Mouse (Mus musculus) left cerebral cortex, adult 2 months (tissue): ENCODE measurements around the gene Clcnkb. TPM values are rescaled to one million over a fixed set of nuclear protein-coding genes. Genes with fewer than 3 reads are reported as not detected.

Source experiments
- DNase-seq, 2 experiments: peaks; one replicate each; pipeline ENCODE4 v3.0.0; 2021 to 2022; ENCODE audit warnings: low spot score in 2 of 2, mixed read lengths in 1 of 2; ENCODE audit errors: extremely low spot score in 1 of 2
- H3K27ac ChIP-seq: fragments of 200-600 bp; 2 replicates; pipeline ENCODE4 v1.8.1; 2022
- H3K4me3 ChIP-seq: fragments of 200-600 bp; 2 replicates; pipeline ENCODE4 v1.8.1; 2022
- CTCF ChIP-seq: fragments of 200-600 bp; IDR thresholded peaks from 2 replicates; pipeline ENCODE4 v1.8.1; 2022; ENCODE audit warnings: antibody characterized with exemption, mild to moderate bottlenecking, moderate library complexity
- intact Hi-C: fragments of 180-260 bp; cut with DNase I; formaldehyde crosslinking; loops from one replicate; pipeline ENCODE4 v1.15.1; 2025
- total RNA-seq, 2 experiments: library from RNA; stranded (reverse); gene quantifications; 2 replicates each; pipeline ENCODE4 v1.2.3; 2021

Clcnkb gene
- total RNA-seq, 2 experiments from 2014 or later: not detected

- Histone ChIP-seq H3K27ac (no peak overlapping the region), H3K4me3 (no peak overlapping the region)
- peak; percentile 90 for TF ChIP-seq CTCF
- peak; percentile 67 to 75 for DNase-seq
- intact Hi-C loops: loop anchor here (1.0 to 2.0 kb wide), 3 partner anchors 90 to 221 kb away; no protein-coding TSS in a partner anchor
Observed at GRCm38 (mm10) chr4:141362937-141363548, 52.8 kb downstream of the Clcnkb start.

- H3K27ac ChIP-seq: no peak overlapping the region
- TF ChIP-seq CTCF: peak; percentile 46
- DNase-seq: no peak
- intact Hi-C loops: no loop called here
- no peak overlapping the region for H3K4me3 ChIP-seq
Observed at GRCm38 (mm10) chr4:141360846-141361245, 55.0 kb downstream of the Clcnkb start.

GRCm38 (mm10) chr4:141359222-141359621 is 56.6 kb downstream of the Clcnkb start:
- Histone ChIP-seq H3K4me3 (no peak overlapping the region), H3K27ac (no peak overlapping the region)
- intact Hi-C loops: no loop called here
- TF ChIP-seq CTCF: no peak
- DNase-seq: no peak

GRCm38 (mm10) chr4:141357811-141358210 is 58.0 kb downstream of the Clcnkb start:
- no peak for DNase-seq
- no peak overlapping the region for H3K27ac ChIP-seq
- TF ChIP-seq CTCF: no peak
- intact Hi-C loops: no loop called here
- no peak overlapping the region for H3K4me3 ChIP-seq

Other genes starting within 250 kb of the Clcnkb start
- gene Rsg1, start 202.1 kb downstream of the Clcnkb start, total RNA-seq: 1 to 10 TPM; 2.7 to 4.4 TPM
- 10 to 100 TPM; 17.1 to 18.2 TPM for gene Arhgef19, start 176.5 kb downstream of the Clcnkb start, total RNA-seq
- 1 to 10 TPM; 1.3 to 1.9 TPM for gene Epha2, start 114.8 kb downstream of the Clcnkb start, total RNA-seq
- gene Fam131c, start 47.8 kb downstream of the Clcnkb start, total RNA-seq: 1 to 10 TPM; 3.4 to 4.7 TPM
- under 1 TPM in 1 of 2 experiments, not detected in 1; 0.36 TPM for gene Clcnka, start 17.3 kb downstream of the Clcnkb start, total RNA-seq
- under 1 TPM; 0.40 to 0.57 TPM for gene Hspb7, start 4.8 kb upstream of the Clcnkb start, total RNA-seq
- gene Srarp, start 20.1 kb upstream of the Clcnkb start, total RNA-seq: 1 to 10 TPM; 3.8 to 4.2 TPM
- gene Zbtb17, start 28.6 kb upstream of the Clcnkb start, total RNA-seq: 10 to 100 TPM; 45.3 to 46.4 TPM
- gene Spen, start 122.6 kb upstream of the Clcnkb start, total RNA-seq: 10 to 100 TPM; 68.0 to 73.2 TPM
- gene Fblim1, start 190.1 kb upstream of the Clcnkb start, total RNA-seq: 1 to 10 TPM in 1 of 2 experiments, under 1 TPM in 1; 0.75 to 1.1 TPM
- 1 to 10 TPM in 1 of 2 experiments, under 1 TPM in 1; 0.30 to 1.1 TPM for gene Tmem82, start 202.6 kb upstream of the Clcnkb start, total RNA-seq
- gene Slc25a34, start 207.8 kb upstream of the Clcnkb start, total RNA-seq: 1 to 10 TPM; 3.2 TPM
- 10 to 100 TPM; 90.1 to 94.2 TPM for gene Plekhm2, start 248.9 kb upstream of the Clcnkb start, total RNA-seq